Mouse (Mus musculus) regulatory T cell (primary cell): ENCODE data around the gene Ykt6.
"Not testable (repeated sequence)": the region's sequence is repeated elsewhere in the genome, so short reads cannot be mapped to it uniquely, and the experiment has no call there.

Source experiments
- in situ Hi-C: fragments of 300-600 bp; cut with MboI, MseI; formaldehyde crosslinking; loops from one replicate; pipeline ENCODE4 v1.15.1; 2025; ENCODE audit warnings: high pct_unique_total_duplicates

The Ykt6 gene

GRCm38 (mm10) chr11:5990910-5991309, 35.4 kb downstream of the Ykt6 start:
- in situ Hi-C loops: loop anchor here (5.0 kb wide), 1 partner anchor 36 kb away; no protein-coding TSS in a partner anchor

DNA sequence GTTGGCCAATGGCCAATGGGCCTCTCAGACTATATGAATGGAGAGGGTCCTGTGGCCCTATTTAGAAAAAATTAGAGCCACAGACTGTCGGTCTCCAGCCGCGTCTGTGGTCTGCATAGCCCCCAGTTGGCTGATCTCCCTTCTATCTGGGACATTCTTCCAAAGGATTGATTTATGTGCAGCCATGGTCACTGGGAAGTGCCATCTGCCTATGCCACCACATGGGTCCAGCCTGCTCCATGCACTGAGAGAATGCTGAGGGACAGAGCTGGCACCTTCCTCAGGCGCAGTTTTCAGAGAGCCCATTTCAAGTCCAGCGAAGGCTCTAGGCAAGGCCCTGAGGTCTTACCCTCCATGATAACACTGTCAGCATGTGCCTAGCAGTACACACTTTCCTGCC, 38.7 kb downstream of the Ykt6 start:
- in situ Hi-C loops: loop anchor here (5.0 kb wide), 1 partner anchor 33 kb away; no protein-coding TSS in a partner anchor

DNA sequence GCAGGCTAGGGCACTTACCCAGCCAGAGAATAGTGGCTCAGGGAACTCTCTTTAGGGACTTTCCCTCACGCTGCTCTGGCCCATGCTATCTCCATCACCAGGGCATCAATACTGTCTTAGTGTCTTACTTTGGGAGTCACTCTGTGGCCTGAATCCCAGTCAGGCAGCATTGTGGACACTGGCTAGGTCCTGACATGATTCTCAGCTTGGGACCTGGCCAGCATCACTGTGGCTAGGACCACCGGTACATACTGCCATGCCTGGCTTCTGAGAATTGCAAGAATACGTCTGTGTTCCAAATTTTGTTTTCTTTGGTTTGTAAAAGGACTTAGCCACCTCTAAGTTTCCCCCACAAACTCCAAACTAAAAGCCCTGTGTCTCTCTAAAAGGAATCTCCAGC, 39.4 kb downstream of the Ykt6 start:
- in situ Hi-C loops: loop anchor here (5.0 kb wide), 2 partner anchors 32 to 197 kb away; no protein-coding TSS in a partner anchor

- in situ Hi-C loops: loop anchor here (5.0 kb wide), 1 partner anchor 196 kb away; no protein-coding TSS in a partner anchor
Observed at GRCm38 (mm10) chr11:5995989-5996388, 40.5 kb downstream of the Ykt6 start.

- in situ Hi-C loops: loop anchor here (5.0 kb wide), 1 partner anchor 194 kb away; no protein-coding TSS in a partner anchor
Observed at GRCm38 (mm10) chr11:5998472-5998871, 43.0 kb downstream of the Ykt6 start.

- in situ Hi-C loops: loop anchor here (5.0 kb wide), 1 partner anchor 192 kb away; no protein-coding TSS in a partner anchor
Observed at GRCm38 (mm10) chr11:5999832-6000771, 44.6 kb downstream of the Ykt6 start.

GRCm38 (mm10) chr11:6000961-6001682, 45.6 kb downstream of the Ykt6 start:
- in situ Hi-C loops: no loop called here

GRCm38 (mm10) chr11:6001981-6002649, 46.6 kb downstream of the Ykt6 start:
- in situ Hi-C loops: no loop called here

- in situ Hi-C loops: no loop called here
Observed at GRCm38 (mm10) chr11:6003046-6003639, 47.6 kb downstream of the Ykt6 start.

DNA sequence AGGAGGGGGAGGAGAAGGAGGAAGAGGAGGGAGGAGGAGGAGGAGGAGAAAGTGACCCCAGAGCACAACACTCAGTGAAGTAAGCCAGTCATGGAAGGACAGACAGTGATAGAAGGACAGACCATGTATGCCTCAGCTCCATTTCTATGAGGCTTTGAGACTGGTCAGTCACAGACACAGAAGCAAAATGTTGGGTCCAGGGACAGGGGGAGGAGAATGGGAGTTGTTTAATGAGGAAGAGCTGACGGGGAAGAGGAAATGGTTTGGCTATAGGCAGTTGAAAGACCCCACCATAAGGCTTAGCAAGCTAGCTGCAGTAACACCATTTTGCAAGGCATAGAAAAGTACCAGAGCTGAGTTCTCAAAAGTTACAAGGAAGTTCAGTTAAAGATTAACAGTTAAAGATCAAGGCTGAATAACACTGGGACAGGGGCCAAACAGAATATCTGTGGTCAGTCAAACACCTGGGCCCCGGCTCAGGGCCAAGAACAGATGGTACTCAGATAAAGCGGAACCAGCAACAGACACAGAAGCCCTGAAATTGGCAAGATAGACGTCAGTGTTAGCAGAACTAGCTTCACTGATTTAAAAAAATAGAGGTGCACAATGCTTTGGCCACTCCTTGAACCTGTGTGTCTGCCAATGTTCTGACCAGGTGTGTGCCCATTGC, 50.0 kb downstream of the Ykt6 start:
- in situ Hi-C loops: not testable (repeated sequence)

GRCm38 (mm10) chr11:6006351-6007009, 51.0 kb downstream of the Ykt6 start:
- in situ Hi-C loops: not testable (repeated sequence)

GRCm38 (mm10) chr11:6007010-6007778, 51.7 kb downstream of the Ykt6 start:
- in situ Hi-C loops: not testable (repeated sequence)

DNA sequence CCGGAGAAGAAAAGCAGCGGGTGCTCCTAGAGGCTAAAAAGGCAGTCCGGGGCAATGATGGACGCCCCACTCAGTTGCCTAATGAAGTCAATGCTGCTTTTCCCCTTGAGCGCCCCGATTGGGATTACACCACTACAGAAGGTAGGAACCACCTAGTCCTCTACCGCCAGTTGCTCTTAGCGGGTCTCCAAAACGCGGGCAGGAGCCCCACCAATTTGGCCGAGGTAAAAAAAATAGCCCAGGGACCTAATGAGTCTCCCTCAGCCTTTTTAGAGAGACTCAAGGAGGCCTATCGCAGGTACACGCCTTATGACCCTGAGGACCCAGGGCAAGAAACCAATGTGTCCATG, 52.3 kb downstream of the Ykt6 start:
- in situ Hi-C loops: not testable (repeated sequence)

DNA sequence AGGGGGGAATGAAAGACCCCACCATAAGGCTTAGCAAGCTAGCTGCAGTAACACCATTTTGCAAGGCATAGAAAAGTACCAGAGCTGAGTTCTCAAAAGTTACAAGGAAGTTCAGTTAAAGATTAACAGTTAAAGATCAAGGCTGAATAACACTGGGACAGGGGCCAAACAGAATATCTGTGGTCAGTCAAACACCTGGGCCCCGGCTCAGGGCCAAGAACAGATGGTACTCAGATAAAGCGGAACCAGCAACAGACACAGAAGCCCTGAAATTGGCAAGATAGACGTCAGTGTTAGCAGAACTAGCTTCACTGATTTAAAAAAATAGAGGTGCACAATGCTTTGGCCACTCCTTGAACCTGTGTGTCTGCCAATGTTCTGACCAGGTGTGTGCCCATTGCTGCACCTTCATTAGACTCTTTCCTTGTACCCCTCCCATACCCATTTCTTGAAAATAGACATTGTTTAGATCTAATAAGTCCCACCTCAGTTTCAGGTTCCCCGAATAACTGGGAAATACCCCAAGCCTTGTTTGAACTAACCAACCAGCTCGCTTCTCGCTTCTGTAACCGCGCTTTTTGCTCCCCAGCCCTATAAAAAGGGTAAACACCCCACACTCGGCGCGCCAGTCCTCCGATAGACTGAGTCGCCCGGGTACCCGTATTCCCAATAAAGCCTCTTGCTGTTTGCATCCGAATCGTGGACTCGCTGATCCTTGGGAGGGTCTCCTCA, 55.4 kb downstream of the Ykt6 start:
- in situ Hi-C loops: not testable (repeated sequence)

GRCm38 (mm10) chr11:6011879-6012278, 56.4 kb downstream of the Ykt6 start:
- in situ Hi-C loops: no loop called here

GRCm38 (mm10) chr11:6013359-6013758, 57.9 kb downstream of the Ykt6 start:
- in situ Hi-C loops: no loop called here

DNA sequence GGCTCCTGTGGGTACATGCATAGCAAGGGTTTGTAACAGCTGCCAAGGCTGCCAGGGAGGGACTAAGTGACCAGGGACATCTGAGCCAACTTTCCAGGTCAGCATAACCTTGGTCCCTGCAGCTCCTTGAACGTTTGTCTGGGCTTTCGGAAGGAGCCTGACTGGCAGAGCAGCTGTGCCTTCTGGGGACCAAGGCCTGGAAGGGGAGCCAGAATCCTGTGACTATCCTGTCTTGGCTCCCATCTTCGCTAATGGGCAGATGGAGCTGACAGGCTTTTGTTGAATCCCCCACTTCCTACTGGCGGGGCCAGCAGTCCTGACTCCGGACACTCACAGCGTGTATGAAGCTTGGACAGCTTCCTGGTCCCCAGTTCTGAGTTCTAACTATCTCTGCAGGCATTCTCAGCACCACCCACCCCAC, 59.5 kb downstream of the Ykt6 start:
- in situ Hi-C loops: no loop called here

GRCm38 (mm10) chr11:6016368-6016767, 60.9 kb downstream of the Ykt6 start:
- in situ Hi-C loops: no loop called here
